11 mouse cellular contexts compared by ENCODE assay signal in genomic region chr11:46059887-46060650, GRCm38 (mm10). TPM values are rescaled to one million over a fixed set of nuclear protein-coding genes. Genes with fewer than 3 reads are reported as not detected.
DNase-seq lines count a peak whose midpoint lies in the region; ATAC-seq lines count a peak whose summit lies in the region.
"Had no signal": no experiment of that assay in that cellular context is flagged by ENCODE, and none has a peak within 500 bp of the region (broad histone marks: within the 10 kb centered on the region; RNA-seq: fewer than 3 reads in every experiment).

No protein-coding gene starts in this region.

- H3K9ac ChIP-seq in kidney, embryonic 15.5 days = no peak overlapping the region

- no peak overlapping the region for H3K4me3 ChIP-seq in kidney, embryonic 15.5 days (replicated peaks)

- ATAC-seq in kidney, embryonic 15.5 days (replicated peaks; ENCODE audit: low FRiP score) = no peak

- H3K9me3 ChIP-seq in kidney, embryonic 15.5 days (replicated peaks) = no peaks in the 10 kb centered on the region

- no peak overlapping the region for H3K4me2 ChIP-seq in kidney, embryonic 15.5 days

- H3K27me3 ChIP-seq in kidney, embryonic 15.5 days = peaks cover 11% of the 10 kb centered on the region

- H3K27ac ChIP-seq in kidney, embryonic 15.5 days = no peak overlapping the region
- H3K27ac ChIP-seq: macrophage had no signal

- peak; percentile 44 for DNase-seq in adrenal gland, postnatal 25 days
- no peak for DNase-seq in adrenal gland, adult 8-10 months
- peak; percentile 46 for DNase-seq in kidney, postnatal 4 days
- peak; percentile 74 for DNase-seq in thymus, postnatal 4 days
- no peak for DNase-seq in thymus, postnatal 0 days (ENCODE audit: low spot score)
- DNase-seq in yolk sac, embryonic 10.5 days (ENCODE audit: low spot score) = no peak
- no peak for DNase-seq in urinary bladder, postnatal 36 days (ENCODE audit: low spot score in 2 of 2)
- DNase-seq: cerebellum, adult 2 months; right cerebral cortex, adult 18-20 months had no signal

- H3K4me1 ChIP-seq in kidney, embryonic 15.5 days = peaks cover 57% of the 10 kb centered on the region

- H3K36me3 ChIP-seq in kidney, embryonic 15.5 days = peaks cover 10% of the 10 kb centered on the region; the same call in 1 of the 2 replicates

- WGBS in kidney, embryonic 15.5 days = 74% methylated on average over 8 of the region's 8 CpGs

RNA-seq across cellular contexts. Expression of gene Adam19, which starts 4.3 kb away (rescaled TPM):
- 6.1 and 7.0 TPM in 2 replicates for total RNA-seq in adrenal gland, postnatal 25 days (2021)
- total RNA-seq in adrenal gland, adult 8-10 months (2022) = 1 to 10 TPM; 1.7 to 5.9 (median 3.8) TPM
- polyA plus RNA-seq in kidney, embryonic 15.5 days (2015; fragmentation: Nextera tagmentation; extraction: Ambion mirVana) = 14.4 and 17.9 TPM in 2 replicates
- polyA plus RNA-seq in thymus, postnatal 0 days (2015; fragmentation: Nextera tagmentation; extraction: Ambion mirVana) = 6.5 and 6.7 TPM in 2 replicates

RNA-seq across cellular contexts. Expression of gene Gm12166, which starts 7.9 kb away (rescaled TPM):
- total RNA-seq in adrenal gland, postnatal 25 days (2021) = 1.3 and 4.8 TPM in 2 replicates
- 1 to 10 TPM; 3.3 to 5.9 (median 4.4) TPM for total RNA-seq in adrenal gland, adult 8-10 months (2022)
- 2.8 and 6.7 TPM in 2 replicates for polyA plus RNA-seq in kidney, embryonic 15.5 days (2015; fragmentation: Nextera tagmentation; extraction: Ambion mirVana)
- polyA plus RNA-seq in thymus, postnatal 0 days (2015; fragmentation: Nextera tagmentation; extraction: Ambion mirVana) = 9.7 and 9.8 TPM in 2 replicates

Comparison
In these comparisons a context has a peak if more than half of its experiments do, and no peak if none do; other contexts are left out.
1. DNase-seq: peak in adrenal gland, postnatal 25 days (single experiment), kidney, postnatal 4 days (2 of 2) and thymus, postnatal 4 days (single experiment); none in adrenal gland, adult 8-10 months (single experiment), thymus, postnatal 0 days (single experiment), yolk sac, embryonic 10.5 days (single experiment) and urinary bladder, postnatal 36 days (0 of 2).